Mouse (Mus musculus): ENCODE measurements around the gene Mgat5.

- TF ChIP-seq POLR2A (IDR thresholded peaks at IDR 0.05; ENCODE audit: insufficient read length, low read depth) (no peak), MAX (IDR thresholded peaks at IDR 0.05; ENCODE audit: low read depth) (no peak), E2F4 (IDR thresholded peaks at IDR 0.05; ENCODE audit: insufficient read depth) (no peak), USF1 (IDR thresholded peaks at IDR 0.05; ENCODE audit: low read depth) (no peak), REST (IDR thresholded peaks at IDR 0.05; ENCODE audit: insufficient read depth, insufficient read length) (no peak), CEBPB (IDR thresholded peaks at IDR 0.05; ENCODE audit: insufficient read depth, poor library complexity, severe bottlenecking) (no peak), SRF (IDR thresholded peaks at IDR 0.05; ENCODE audit: control insufficient read depth, insufficient read length, low read depth) (no peak), POLR2AphosphoS2 (IDR thresholded peaks at IDR 0.05; ENCODE audit: insufficient read length, low read depth) (no peak), MYOD1 (IDR thresholded peaks at IDR 0.05; ENCODE audit: control insufficient read depth in 1 of 3, insufficient read length in 2 of 3, low read depth in 2 of 3) (no peak)
Measured at GRCm38 (mm10) chr1:127202360-127202759, 2.5 kb upstream of the Mgat5 start.
